Mouse (Mus musculus) neural tube, embryonic 11.5 days (tissue): ENCODE data around the gene Ssc5d. TPM values are rescaled to one million over a fixed set of nuclear protein-coding genes. Genes with fewer than 3 reads are reported as not detected.
"Not testable (repeated sequence)": the region's sequence is repeated elsewhere in the genome, so short reads cannot be mapped to it uniquely, and the experiment has no call there.

Experiments
- ATAC-seq: fragments of 200-750 bp; cut with Nextera tagmentation; 2 replicates; pipeline ENCODE4 v1.8.0; 2017; ENCODE audit warnings: moderate number of reproducible peaks, mild to moderate bottlenecking, moderate TSS enrichment, moderate library complexity; ENCODE audit not compliant: insufficient read depth, low FRiP score, low TSS enrichment
- DNase-seq: peaks from one replicate; pipeline ENCODE4 v3.0.0-alpha.2; 2015; ENCODE audit warnings: low spot score
- H3K27ac ChIP-seq: fragments of 300-500 bp; sonication (generic); 2 replicates; pipeline ENCODE4 v1.5.1; 2014; ENCODE audit warnings: low read depth, mild to moderate bottlenecking, low read length
- H3K27me3 ChIP-seq: fragments of 300-500 bp; sonication (generic); 2 replicates; pipeline ENCODE4 v1.6.1; 2014; ENCODE audit warnings: mild to moderate bottlenecking, low read length, mixed read lengths; ENCODE audit not compliant: control insufficient read depth, insufficient read depth
- H3K36me3 ChIP-seq: fragments of 300-500 bp; sonication (generic); 2 replicates; pipeline ENCODE4 v1.6.1; 2014; ENCODE audit warnings: mild to moderate bottlenecking, low read length, moderate library complexity, mixed read lengths; ENCODE audit not compliant: control insufficient read depth, insufficient read depth
- H3K4me1 ChIP-seq: fragments of 300-500 bp; sonication (generic); 2 replicates; pipeline ENCODE4 v1.6.1; 2014; ENCODE audit warnings: low read length, mixed read lengths; ENCODE audit not compliant: control insufficient read depth, insufficient read depth
- H3K4me2 ChIP-seq: fragments of 300-500 bp; sonication (generic); 2 replicates; pipeline ENCODE4 v1.6.1; 2014; ENCODE audit warnings: low read depth, mild to moderate bottlenecking, moderate library complexity
- H3K4me3 ChIP-seq: fragments of 300-500 bp; sonication (generic); 2 replicates; pipeline ENCODE4 v1.5.1; 2014; ENCODE audit warnings: low read depth, low read length
- H3K9ac ChIP-seq: fragments of 300-500 bp; sonication (generic); 2 replicates; pipeline ENCODE4 v1.6.1; 2014; ENCODE audit warnings: mild to moderate bottlenecking, low read length
- H3K9me3 ChIP-seq: fragments of 300-500 bp; sonication (generic); 2 replicates; pipeline ENCODE4 v1.6.1; 2016; ENCODE audit warnings: low read length; ENCODE audit not compliant: control insufficient read depth
- WGBS: fragments of 180-500 bp; shearing (Covaris S2); extraction: QIAGEN DNeasy Blood & Tissue Kit; methylation state at CpG from one replicate; pipeline ENCODE4 v1.1.7; 2014; 5-methylcytosine and 5-hydroxymethylcytosine counted together
- polyA plus RNA-seq: library from polyadenylated mRNA; unstranded; fragments of >200 nt; fragmentation: Nextera tagmentation; extraction: Ambion mirVana; gene quantifications from 2 replicates; pipeline ENCODE4 v1.2.1, GENCODE M21; 2014

Gene Ssc5d
- polyA plus RNA-seq = 2.8 and 3.3 TPM in 2 replicates

GRCm38 (mm10) chr7:4925441-4926381, at the start of gene Ssc5d:
Gene Ssc5d (plus strand): TSS chr7:4925785.
- peak within 1 kb of the TSS; percentile 20; the same call in 1 of the 2 replicates for H3K9ac ChIP-seq
- no peaks in the 10 kb centered on the region for H3K9me3 ChIP-seq
- DNase-seq (peak; percentile 54), ATAC-seq (no peak)
- 3% methylated on average over 6 of the region's 6 CpGs for WGBS
- peaks cover 1% of the 10 kb centered on the region; the same call in 1 of the 2 replicates for H3K36me3 ChIP-seq
- H3K27ac ChIP-seq = peak within 1 kb of the TSS; percentile 95
- no peak within 1 kb of the TSS for H3K4me3 ChIP-seq
- H3K4me1 ChIP-seq = peaks cover 43% of the 10 kb centered on the region
- no peaks in the 10 kb centered on the region for H3K27me3 ChIP-seq
- H3K4me2 ChIP-seq = peak within 1 kb of the TSS; percentile 17

DNA sequence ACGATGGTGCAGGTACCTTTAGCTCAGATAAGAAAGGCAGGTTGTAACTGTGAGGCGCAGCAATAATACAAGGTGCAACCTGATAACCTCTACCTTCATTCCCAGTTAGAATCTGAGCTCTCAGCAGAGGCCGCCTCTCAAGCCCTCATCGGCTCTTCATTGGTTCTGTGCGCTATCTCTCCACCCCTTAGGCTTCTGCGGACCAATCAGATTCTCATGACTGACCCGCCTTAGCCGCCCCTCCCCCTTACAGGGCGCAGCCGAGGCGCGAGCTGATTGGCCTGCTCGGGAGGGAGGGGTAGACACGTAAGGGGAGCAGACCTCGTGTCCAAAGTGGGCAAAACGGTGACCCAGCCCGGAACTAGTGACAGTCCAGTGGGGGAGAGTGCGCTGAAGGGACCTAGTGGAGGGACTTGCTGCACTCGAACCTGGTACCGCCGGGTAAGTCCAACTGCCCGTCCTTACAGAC, 48.8 kb upstream of the Ssc5d start, which contains the start of gene Isoc2a:
Gene Isoc2a (plus strand): TSS at position 401 of the 469 bp plus-strand sequence.
- Histone ChIP-seq H3K27ac (no peak within 1 kb of the TSS), H3K4me3 (peak within 1 kb of the TSS; percentile 44), H3K4me1 (peaks cover 5% of the 10 kb centered on the region; the same call in 1 of the 2 replicates), H3K27me3 (no peaks in the 10 kb centered on the region), H3K36me3 (no peaks in the 10 kb centered on the region), H3K4me2 (peak within 1 kb of the TSS; percentile 86), H3K9me3 (no peaks in the 10 kb centered on the region), H3K9ac (peak within 1 kb of the TSS; percentile 55)
- ATAC-seq (peak; percentile 100), DNase-seq (peak; percentile 94)
- WGBS = under 1% methylated on average over 22 of the region's 22 CpGs

GRCm38 (mm10) chr7:4877226-4877625, 48.4 kb upstream of the Ssc5d start:
- Histone ChIP-seq H3K27ac (no peak overlapping the region), H3K4me3 (peak overlapping the region; percentile 44), H3K9ac (peak overlapping the region; percentile 55), H3K4me1 (peaks cover 5% of the 10 kb centered on the region; the same call in 1 of the 2 replicates), H3K36me3 (no peaks in the 10 kb centered on the region), H3K4me2 (peak overlapping the region; percentile 86), H3K9me3 (no peaks in the 10 kb centered on the region), H3K27me3 (no peaks in the 10 kb centered on the region)
- DNase-seq (no peak), ATAC-seq (peak; percentile 17; the same call in 1 of the 2 replicates)
- WGBS = 8% methylated on average over 11 of the region's 11 CpGs

DNA sequence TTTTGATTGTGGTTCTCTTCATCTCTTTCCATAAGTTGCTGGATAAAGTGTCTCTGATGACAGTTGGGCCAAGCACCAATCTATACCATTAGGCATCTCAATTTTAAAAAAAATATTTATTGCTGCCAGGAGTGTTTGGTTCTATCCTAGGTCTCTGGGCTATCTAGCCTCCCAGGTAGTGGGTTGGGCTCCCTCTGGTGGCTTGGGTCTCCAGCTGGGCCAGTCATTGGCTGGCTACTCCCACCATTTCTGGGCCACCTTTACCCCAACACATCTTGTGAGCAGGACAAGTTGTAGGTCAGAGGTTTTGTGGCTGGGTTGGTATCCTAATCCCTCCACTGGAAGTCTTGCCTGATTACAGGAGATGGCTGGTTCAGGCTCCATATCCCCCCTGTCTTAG, 47.4 kb upstream of the Ssc5d start:
- DNase-seq = no peak

GRCm38 (mm10) chr7:4879036-4879435, 46.5 kb upstream of the Ssc5d start:
- H3K9ac ChIP-seq, H3K4me3 ChIP-seq, H3K4me1 ChIP-seq, H3K27ac ChIP-seq, DNase-seq, H3K36me3 ChIP-seq, H3K4me2 ChIP-seq, H3K9me3 ChIP-seq, H3K27me3 ChIP-seq, ATAC-seq: not testable (repeated sequence)
- WGBS = 96% methylated on average over 1 of the region's 1 CpGs

More for the DNA sequence above, 47.4 kb upstream of the Ssc5d start:
- Histone ChIP-seq H3K4me3 (no peak overlapping the region), H3K9me3 (no peaks in the 10 kb centered on the region), H3K27ac (no peak overlapping the region), H3K36me3 (no peaks in the 10 kb centered on the region), H3K4me1 (peaks cover 5% of the 10 kb centered on the region; the same call in 1 of the 2 replicates), H3K27me3 (no peaks in the 10 kb centered on the region), H3K9ac (no peak overlapping the region), H3K4me2 (no peak overlapping the region)
- ATAC-seq = no peak

DNA sequence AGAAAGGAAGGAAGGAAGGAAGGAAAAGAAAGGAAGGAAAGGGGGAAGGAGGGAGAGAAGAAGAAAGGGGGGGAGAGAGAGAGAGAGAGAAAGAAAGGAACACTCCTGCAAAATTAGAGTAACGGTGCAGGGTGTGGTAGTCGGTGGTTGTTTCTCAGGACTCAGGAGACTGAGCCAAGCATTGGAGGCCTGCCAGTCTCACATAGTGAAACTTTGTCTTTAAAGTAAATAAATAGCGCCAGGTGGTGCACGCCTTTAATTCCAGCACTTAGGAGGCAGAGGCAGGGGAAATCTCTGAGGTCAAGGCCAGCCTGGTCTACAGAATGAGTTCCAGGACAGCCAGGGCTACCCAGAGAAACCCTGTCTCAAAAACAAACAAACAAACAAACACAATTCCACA, 38.9 kb upstream of the Ssc5d start:
- H3K4me3 ChIP-seq = no peak overlapping the region
- DNase-seq = no peak
- H3K36me3 ChIP-seq = no peaks in the 10 kb centered on the region
- H3K27ac ChIP-seq = no peak overlapping the region
- H3K9me3 ChIP-seq = no peaks in the 10 kb centered on the region
- H3K27me3 ChIP-seq = no peaks in the 10 kb centered on the region
- no peak overlapping the region for H3K9ac ChIP-seq
- H3K4me1 ChIP-seq = no peaks in the 10 kb centered on the region
- no peak for ATAC-seq
- no peak overlapping the region for H3K4me2 ChIP-seq
- WGBS = 89% methylated on average over 4 of the region's 4 CpGs

GRCm38 (mm10) chr7:4895186-4895585, 30.4 kb upstream of the Ssc5d start:
- H3K36me3 ChIP-seq = no peaks in the 10 kb centered on the region
- no peak overlapping the region for H3K4me2 ChIP-seq
- no peak overlapping the region for H3K27ac ChIP-seq
- no peak overlapping the region for H3K9ac ChIP-seq
- ATAC-seq (no peak), DNase-seq (no peak)
- WGBS = 57% methylated on average over 10 of the region's 11 CpGs
- no peaks in the 10 kb centered on the region for H3K27me3 ChIP-seq
- no peaks in the 10 kb centered on the region for H3K4me1 ChIP-seq
- no peak overlapping the region for H3K4me3 ChIP-seq
- H3K9me3 ChIP-seq = no peaks in the 10 kb centered on the region

GRCm38 (mm10) chr7:4898851-4899648, 26.5 kb upstream of the Ssc5d start:
- ATAC-seq = peak; percentile 23; the same call in 1 of the 2 replicates

More at GRCm38 (mm10) chr7:4898851-4899648, 26.5 kb upstream of the Ssc5d start:
- Histone ChIP-seq H3K36me3 (no peaks in the 10 kb centered on the region), H3K9me3 (peaks cover 4% of the 10 kb centered on the region; the same call in 1 of the 2 replicates), H3K9ac (peak overlapping the region; percentile 23), H3K27ac (no peak overlapping the region), H3K27me3 (no peaks in the 10 kb centered on the region), H3K4me1 (no peaks in the 10 kb centered on the region), H3K4me2 (peak overlapping the region; percentile 38), H3K4me3 (peak overlapping the region; percentile 6)
- DNase-seq = no peak
- WGBS = 13% methylated on average over 18 of the region's 18 CpGs
